Mouse (Mus musculus) intestine, embryonic 14.5 days (tissue): ENCODE measurements at regions not wholly inside any gene's neighbourhood (a gene's known extent, or its start where the extent isn't known, plus 50 kb on each side); places are given as distances from the start of the nearest gene placed in this dataset.
A peak's percentile ranks its signal among the peaks of the same experiment; 100 is the strongest.

Experiments used
- ATAC-seq: fragments of 200-750 bp; cut with Nextera tagmentation; replicated peaks from 2 replicates; pipeline ENCODE4 v1.8.0; 2017; ENCODE audit warnings: low read depth, moderate number of reproducible peaks, moderate TSS enrichment, moderate library complexity; ENCODE audit not compliant: low FRiP score, low TSS enrichment
- DNase-seq: peaks from one replicate; pipeline ENCODE4 v3.0.0-alpha.2; 2018; ENCODE audit warnings: low spot score
- H3K27ac ChIP-seq: fragments of 300-500 bp; sonication (generic); 2 replicates; pipeline ENCODE4 v1.5.1; 2014; ENCODE audit warnings: low read depth, mild to moderate bottlenecking, control low read depth
- H3K27me3 ChIP-seq: fragments of 300-500 bp; sonication (generic); replicated peaks from 2 replicates; pipeline ENCODE4 v1.6.1; 2014; ENCODE audit warnings: low read length, control low read depth; ENCODE audit not compliant: control insufficient read depth, insufficient read depth
- H3K36me3 ChIP-seq: fragments of 300-500 bp; sonication (generic); 2 replicates; pipeline ENCODE4 v1.6.1; 2014; ENCODE audit warnings: low read length, control low read depth; ENCODE audit not compliant: control insufficient read depth, insufficient read depth
- H3K4me1 ChIP-seq: fragments of 300-500 bp; sonication (generic); replicated peaks from 2 replicates; pipeline ENCODE4 v1.6.1; 2014; ENCODE audit warnings: low read length, control low read depth, mixed read lengths; ENCODE audit not compliant: control insufficient read depth, insufficient read depth
- H3K4me2 ChIP-seq: fragments of 300-500 bp; sonication (generic); 2 replicates; pipeline ENCODE4 v1.6.1; 2014; ENCODE audit warnings: low read length
- H3K4me3 ChIP-seq: fragments of 300-500 bp; sonication (generic); 2 replicates; pipeline ENCODE4 v1.5.1; 2014; ENCODE audit warnings: low read depth, low read length, control low read depth, mixed read lengths
- H3K9ac ChIP-seq: fragments of 300-500 bp; sonication (generic); 2 replicates; pipeline ENCODE4 v1.6.1; 2014; ENCODE audit warnings: mild to moderate bottlenecking, low read length
- H3K9me3 ChIP-seq: fragments of 300-500 bp; sonication (generic); 2 replicates; pipeline ENCODE4 v1.6.1; 2016; ENCODE audit warnings: low read length, control low read depth; ENCODE audit not compliant: control insufficient read depth
- WGBS: fragments of 180-500 bp; shearing (Covaris S2); extraction: QIAGEN DNeasy Blood & Tissue Kit; methylation state at CpG from one replicate; pipeline ENCODE4 v1.1.7; 2014; 5-methylcytosine and 5-hydroxymethylcytosine counted together

DNA sequence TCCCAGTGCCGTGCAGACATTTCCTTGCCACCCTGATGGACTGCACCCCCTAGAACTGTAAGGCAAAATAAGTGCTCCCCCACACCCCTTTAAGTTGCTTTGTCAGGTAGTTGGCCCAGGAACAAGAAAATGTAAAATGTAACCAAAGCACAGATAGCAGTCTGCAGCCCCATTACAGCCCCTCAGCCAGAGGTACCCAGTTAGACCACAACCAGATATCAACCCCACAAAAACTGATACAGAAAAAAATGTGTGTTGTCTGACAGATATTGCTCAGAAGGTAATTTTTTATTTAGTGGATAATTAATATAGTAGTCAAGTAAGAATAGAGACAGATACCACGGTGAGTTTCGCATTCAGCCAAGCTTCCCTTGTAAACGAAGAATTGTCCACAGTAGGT, 133.5 kb upstream of the Sesn3 start:
- ATAC-seq (no peak), DNase-seq (no peak)
- WGBS, result 95% methylated on average over 4 of the region's 4 CpGs
- Histone ChIP-seq H3K27ac (no peak overlapping the region), H3K9me3 (no peaks in the 10 kb centered on the region), H3K9ac (no peak overlapping the region), H3K36me3 (no peaks in the 10 kb centered on the region), H3K4me3 (no peak overlapping the region), H3K4me1 (no peaks in the 10 kb centered on the region), H3K4me2 (no peak overlapping the region), H3K27me3 (no peaks in the 10 kb centered on the region)

DNA sequence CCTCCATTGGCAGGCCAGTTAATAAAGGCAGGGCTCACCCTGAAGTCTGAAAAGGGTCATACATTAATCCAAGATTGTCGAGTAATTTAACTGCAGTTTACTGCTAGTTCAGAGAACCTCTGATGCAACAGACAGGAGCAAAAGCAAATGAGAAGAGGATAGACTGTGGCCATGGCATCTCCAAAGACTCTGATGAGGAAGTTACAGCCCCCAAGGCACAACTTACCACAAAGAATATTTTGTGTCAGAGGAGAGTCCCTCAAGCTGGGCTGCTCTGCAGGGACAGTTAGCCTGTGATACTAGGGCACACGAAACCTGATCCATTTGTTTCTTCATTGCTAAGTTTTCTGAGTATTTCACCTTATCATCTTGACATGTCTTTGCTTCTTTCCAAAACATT, 130.9 kb upstream of the Sesn3 start:
- H3K36me3 ChIP-seq, result no peaks in the 10 kb centered on the region
- DNase-seq, result no peak
- no peak for ATAC-seq
- H3K9ac ChIP-seq, result no peak overlapping the region
- no peaks in the 10 kb centered on the region for H3K27me3 ChIP-seq
- no peak overlapping the region for H3K4me3 ChIP-seq
- WGBS, result 33% methylated on average over 2 of the region's 2 CpGs
- H3K4me1 ChIP-seq, result no peaks in the 10 kb centered on the region
- H3K9me3 ChIP-seq, result no peaks in the 10 kb centered on the region
- no peak overlapping the region for H3K27ac ChIP-seq
- H3K4me2 ChIP-seq, result no peak overlapping the region

DNA sequence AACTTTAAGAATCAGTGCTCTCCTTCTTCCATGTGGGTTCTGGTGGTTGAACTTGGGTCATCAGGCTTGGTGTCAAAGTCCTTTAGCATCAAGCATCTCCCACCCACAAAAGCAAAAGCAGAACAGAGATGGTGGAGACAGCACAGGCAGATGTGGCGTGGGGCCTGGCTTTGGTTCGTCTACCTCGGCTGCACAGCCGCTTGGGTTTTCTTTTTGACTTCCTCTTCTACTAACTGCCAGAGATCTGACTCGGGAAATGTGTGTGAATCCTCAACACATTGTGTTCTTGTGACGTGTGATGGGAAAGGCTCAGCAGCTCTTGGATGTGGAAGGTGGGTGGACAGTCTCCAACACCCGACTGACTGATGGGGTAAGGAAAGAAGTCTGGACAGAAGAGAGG, 127.8 kb upstream of the Sesn3 start:
- no peaks in the 10 kb centered on the region for H3K36me3 ChIP-seq
- DNase-seq (no peak), ATAC-seq (no peak)
- no peak overlapping the region for H3K9ac ChIP-seq
- H3K4me1 ChIP-seq, result no peaks in the 10 kb centered on the region
- H3K27ac ChIP-seq, result no peak overlapping the region
- H3K9me3 ChIP-seq, result no peaks in the 10 kb centered on the region
- no peaks in the 10 kb centered on the region for H3K27me3 ChIP-seq
- H3K4me2 ChIP-seq, result no peak overlapping the region
- H3K4me3 ChIP-seq, result no peak overlapping the region
- 83% methylated on average over 7 of the region's 7 CpGs for WGBS

DNA sequence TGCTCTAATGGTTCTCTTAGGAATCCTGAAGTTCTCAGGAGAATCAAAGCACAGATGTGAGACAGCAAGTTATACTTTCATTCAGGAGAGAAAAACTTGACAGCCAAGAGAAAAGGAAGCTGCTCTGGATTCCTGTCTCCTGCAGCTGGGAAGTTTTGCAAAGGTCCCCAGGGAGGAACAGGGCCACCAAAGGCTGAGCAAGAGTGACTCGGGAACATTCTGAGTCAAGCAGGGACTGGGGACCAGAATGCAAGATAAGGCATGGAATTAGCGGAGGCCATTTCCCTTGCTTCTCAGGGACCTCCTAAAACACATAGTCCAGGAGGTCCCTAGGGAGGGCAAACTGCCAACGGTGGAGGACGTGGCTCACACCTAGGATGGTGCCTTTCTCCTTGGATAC, 127.1 kb upstream of the Sesn3 start:
- no peak for ATAC-seq
- Histone ChIP-seq H3K4me1 (no peaks in the 10 kb centered on the region), H3K27ac (no peak overlapping the region), H3K27me3 (no peaks in the 10 kb centered on the region), H3K36me3 (no peaks in the 10 kb centered on the region), H3K4me3 (no peak overlapping the region), H3K9ac (no peak overlapping the region), H3K9me3 (no peaks in the 10 kb centered on the region), H3K4me2 (no peak overlapping the region)
- no peak for DNase-seq
- 79% methylated on average over 4 of the region's 4 CpGs for WGBS

DNA sequence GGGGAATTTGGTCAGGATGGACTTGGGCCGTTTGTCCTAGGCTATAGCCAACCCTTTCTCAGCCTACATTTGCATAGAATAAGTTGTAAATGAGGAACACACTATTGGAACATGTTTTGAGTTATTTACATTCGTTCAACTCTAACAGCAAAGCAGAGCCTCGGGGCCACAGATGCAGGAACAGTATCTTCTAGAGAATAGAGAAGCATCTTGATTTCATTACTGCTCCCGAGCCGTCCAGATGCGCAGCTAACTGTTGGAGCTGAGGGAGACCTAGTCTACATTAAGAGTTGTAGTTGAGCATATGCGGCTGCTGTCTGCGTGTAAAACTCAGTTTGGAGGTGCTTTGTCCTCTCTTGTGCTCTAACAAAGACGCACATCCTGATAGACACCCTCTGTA, 124.6 kb upstream of the Sesn3 start:
- Histone ChIP-seq H3K9me3 (no peaks in the 10 kb centered on the region), H3K36me3 (no peaks in the 10 kb centered on the region), H3K27me3 (no peaks in the 10 kb centered on the region), H3K4me3 (no peak overlapping the region), H3K27ac (no peak overlapping the region), H3K9ac (no peak overlapping the region), H3K4me1 (no peaks in the 10 kb centered on the region), H3K4me2 (no peak overlapping the region)
- ATAC-seq (no peak), DNase-seq (no peak)
- 82% methylated on average over 9 of the region's 9 CpGs for WGBS

DNA sequence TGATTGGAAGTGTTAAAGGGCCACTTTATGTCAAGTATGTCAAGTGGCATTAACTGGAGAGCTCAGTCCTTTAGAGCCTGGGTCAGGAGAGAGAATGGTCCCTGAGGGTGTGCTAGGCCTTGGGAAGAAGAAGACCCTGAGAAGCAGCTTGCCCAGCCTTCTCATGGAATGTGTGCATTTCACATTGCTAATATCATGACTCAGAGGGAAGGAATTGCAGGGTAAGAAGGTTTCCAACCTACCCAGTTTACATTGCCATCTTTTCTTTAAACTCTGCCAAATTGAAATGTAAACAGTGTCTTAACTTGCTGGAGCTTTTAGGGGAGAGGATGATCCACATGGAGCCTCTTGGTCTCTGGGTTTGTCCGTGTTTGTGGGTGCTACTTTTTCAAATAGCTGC, 117.9 kb upstream of the Sesn3 start:
- H3K36me3 ChIP-seq, result no peaks in the 10 kb centered on the region
- ATAC-seq, result no peak
- WGBS, result 39% methylated on average over 1 of the region's 1 CpGs
- H3K27ac ChIP-seq, result peak overlapping the region; percentile 33
- DNase-seq, result no peak
- no peak overlapping the region for H3K9ac ChIP-seq
- H3K9me3 ChIP-seq, result no peaks in the 10 kb centered on the region
- no peak overlapping the region for H3K4me2 ChIP-seq
- H3K4me1 ChIP-seq, result peaks cover 9% of the 10 kb centered on the region
- H3K27me3 ChIP-seq, result no peaks in the 10 kb centered on the region
- no peak overlapping the region for H3K4me3 ChIP-seq

DNA sequence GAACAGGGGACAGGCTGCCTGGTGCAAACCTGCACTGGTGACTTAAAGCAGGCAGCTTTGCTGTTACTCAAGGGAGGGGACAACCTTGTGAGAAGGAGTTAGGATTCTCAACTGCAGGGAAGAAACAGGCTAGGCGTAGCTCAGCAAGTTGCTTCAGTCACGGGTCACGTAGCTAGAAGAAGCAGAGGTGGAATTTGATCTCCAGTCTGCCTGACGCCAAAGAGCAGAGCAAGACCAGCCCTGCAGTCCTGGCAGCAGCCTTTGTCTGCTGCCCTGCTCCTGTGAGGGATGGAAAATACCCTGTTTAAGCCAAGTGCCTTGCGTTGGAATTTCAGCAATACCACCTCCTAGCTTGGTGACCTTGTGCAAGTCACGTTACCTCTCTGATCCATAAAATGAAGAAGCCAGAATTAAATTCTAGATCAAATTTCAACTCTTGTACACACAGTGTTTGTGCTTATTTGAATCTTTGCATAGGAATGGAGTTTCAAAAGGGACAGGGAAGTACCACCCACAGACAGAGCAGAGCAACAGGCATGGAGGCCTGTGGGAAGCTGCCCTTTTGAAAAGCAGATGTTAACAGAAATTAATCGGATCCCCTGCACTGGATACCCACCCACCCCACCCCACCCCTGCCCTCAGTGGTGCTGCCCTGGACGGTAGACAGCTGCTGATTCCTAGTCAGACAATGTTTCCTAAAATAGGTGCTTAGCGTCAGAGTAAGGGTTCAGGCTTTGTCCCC, 116.6 kb upstream of the Sesn3 start:
- Histone ChIP-seq H3K27ac (no peak overlapping the region), H3K36me3 (no peaks in the 10 kb centered on the region), H3K9me3 (peaks cover under 1% of the 10 kb centered on the region; the same call in 1 of the 2 replicates), H3K9ac (no peak overlapping the region), H3K4me2 (no peak overlapping the region), H3K4me1 (peaks cover 9% of the 10 kb centered on the region), H3K4me3 (no peak overlapping the region), H3K27me3 (no peaks in the 10 kb centered on the region)
- DNase-seq (no peak), ATAC-seq (no peak)
- whole genome bisulfite sequencing, result 44% methylated on average over 9 of the region's 9 CpGs

DNA sequence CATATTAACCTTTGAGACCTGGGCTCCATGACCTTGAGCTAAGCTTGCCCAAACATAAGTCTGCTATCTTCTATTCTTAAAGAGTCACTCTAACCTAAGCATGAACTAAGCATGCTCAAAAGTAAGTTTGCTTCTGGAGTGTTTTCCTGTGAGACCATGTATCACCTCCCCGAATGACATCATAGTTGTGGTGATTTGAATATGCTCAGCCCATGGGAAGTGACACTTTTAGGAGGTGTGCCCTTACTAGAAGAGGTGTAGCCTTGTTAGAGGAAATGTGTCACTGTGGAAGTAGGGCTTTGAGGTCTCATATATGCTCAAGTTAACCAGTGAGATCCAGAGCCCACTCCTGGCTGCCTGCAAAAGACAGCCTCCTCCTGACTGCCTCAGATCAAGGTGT, 114.7 kb upstream of the Sesn3 start:
- peaks cover 9% of the 10 kb centered on the region for H3K4me1 ChIP-seq
- no peaks in the 10 kb centered on the region for H3K27me3 ChIP-seq
- H3K4me3 ChIP-seq, result no peak overlapping the region
- no peak overlapping the region for H3K4me2 ChIP-seq
- H3K36me3 ChIP-seq, result no peaks in the 10 kb centered on the region
- no peak for ATAC-seq
- no peak overlapping the region for H3K27ac ChIP-seq
- 87% methylated on average over 1 of the region's 1 CpGs for WGBS
- DNase-seq, result no peak
- peaks cover 4% of the 10 kb centered on the region; the same call in 1 of the 2 replicates for H3K9me3 ChIP-seq
- no peak overlapping the region for H3K9ac ChIP-seq

DNA sequence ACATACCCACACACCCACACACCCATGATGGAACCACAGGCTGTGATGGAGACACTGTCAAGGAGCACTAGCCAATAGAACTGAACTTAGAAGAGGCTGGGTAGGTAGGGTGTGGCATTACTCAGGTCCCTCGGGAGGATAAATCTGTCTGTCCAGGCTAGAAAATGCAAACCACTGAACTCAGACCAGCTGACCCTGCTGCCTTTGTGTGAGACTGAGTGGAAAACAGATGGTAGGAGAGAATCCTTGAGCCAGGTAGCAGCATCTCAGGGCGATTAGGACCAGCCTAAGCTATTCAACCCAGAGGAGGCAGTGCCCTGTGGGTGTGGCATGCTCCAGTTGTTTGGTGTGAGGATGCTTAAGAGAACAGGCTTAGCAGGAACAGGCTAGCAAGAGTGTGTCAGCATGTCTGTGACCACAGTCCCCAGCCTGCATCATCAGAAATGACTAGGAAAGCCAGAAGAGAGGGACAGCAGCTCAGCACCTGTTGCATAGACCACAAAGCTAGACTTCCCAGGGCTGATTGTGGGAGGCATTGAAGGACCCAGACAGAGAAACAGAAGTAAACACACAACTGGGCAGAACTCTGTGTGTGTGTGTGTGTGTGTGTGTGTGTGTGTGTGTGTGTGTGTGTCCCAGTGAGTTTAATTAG, 103.2 kb upstream of the Sesn3 start:
- H3K36me3 ChIP-seq, result no peaks in the 10 kb centered on the region
- H3K27me3 ChIP-seq, result no peaks in the 10 kb centered on the region
- H3K27ac ChIP-seq, result no peak overlapping the region
- no peak overlapping the region for H3K4me2 ChIP-seq
- H3K9ac ChIP-seq, result no peak overlapping the region
- H3K4me1 ChIP-seq, result peaks cover 39% of the 10 kb centered on the region
- ATAC-seq (no peak), DNase-seq (no peak)
- H3K4me3 ChIP-seq, result no peak overlapping the region
- 53% methylated on average over 2 of the region's 2 CpGs for WGBS
- no peaks in the 10 kb centered on the region for H3K9me3 ChIP-seq
